Mouse (Mus musculus): Measurements from ENCODE around the gene Tmem53. TPM values are rescaled to one million over a fixed set of nuclear protein-coding genes. Genes with fewer than 3 reads are reported as not detected.
A peak's percentile ranks its signal among the peaks of the same experiment; 100 is the strongest.

Tmem53 gene
- polyA plus RNA-seq, 1 experiment from 2014 or later, result 6.5 TPM

GRCm38 (mm10) chr4:117288277-117288926 lies 36.7 kb downstream of the Tmem53 start:
- Histone ChIP-seq H3K4me1 (replicated peaks) (peaks cover 60% of the 10 kb centered on the region), H3K4me2 (peak overlapping the region; percentile 72), H3K27me3 (no peaks in the 10 kb centered on the region), H3K9ac (peak overlapping the region; percentile 82), H3K27ac (replicated peaks) (peak overlapping the region; percentile 94), H3K9me3 (no peaks in the 10 kb centered on the region), H3K4me3 (peak overlapping the region; percentile 75), H3K36me3 (peaks cover 37% of the 10 kb centered on the region)
- peak; percentile 7; the same call in 1 of the 2 replicates for ATAC-seq (ENCODE audit: low read depth)
- 22% methylated on average over 25 of the region's 25 CpGs for WGBS

GRCm38 (mm10) chr4:117288927-117289801 lies 37.4 kb downstream of the Tmem53 start:
- ATAC-seq (ENCODE audit: low read depth), result peak; percentile 86
- Histone ChIP-seq H3K27me3 (no peaks in the 10 kb centered on the region), H3K9me3 (no peaks in the 10 kb centered on the region), H3K4me2 (peak overlapping the region; percentile 72), H3K36me3 (peaks cover 34% of the 10 kb centered on the region), H3K4me3 (peak overlapping the region; percentile 75), H3K27ac (replicated peaks) (peak overlapping the region; percentile 94), H3K4me1 (replicated peaks) (peaks cover 52% of the 10 kb centered on the region), H3K9ac (peak overlapping the region; percentile 82)
- WGBS, result under 1% methylated on average over 73 of the region's 80 CpGs

- Histone ChIP-seq H3K36me3 (peaks cover 8% of the 10 kb centered on the region), H3K4me2 (no peak overlapping the region), H3K4me1 (replicated peaks) (peaks cover 27% of the 10 kb centered on the region), H3K27me3 (peaks cover 19% of the 10 kb centered on the region), H3K27ac (replicated peaks) (no peak overlapping the region), H3K4me3 (no peak overlapping the region), H3K9me3 (no peaks in the 10 kb centered on the region), H3K9ac (no peak overlapping the region)
- ATAC-seq (ENCODE audit: low read depth), result no peak
- WGBS, result 85% methylated on average over 2 of the region's 2 CpGs
Observed at GRCm38 (mm10) chr4:117291696-117292095, 39.9 kb downstream of the Tmem53 start.

GRCm38 (mm10) chr4:117296849-117297593 lies 45.3 kb downstream of the Tmem53 start:
- no peak overlapping the region for H3K9ac ChIP-seq
- ATAC-seq (ENCODE audit: low read depth), result no peak
- no peak overlapping the region for H3K27ac ChIP-seq (replicated peaks)
- no peak overlapping the region for H3K4me2 ChIP-seq
- H3K4me3 ChIP-seq, result no peak overlapping the region
- WGBS, result 65% methylated on average over 19 of the region's 19 CpGs
- peaks cover 58% of the 10 kb centered on the region for H3K27me3 ChIP-seq
- H3K4me1 ChIP-seq (replicated peaks), result peaks cover 23% of the 10 kb centered on the region
- H3K36me3 ChIP-seq, result no peaks in the 10 kb centered on the region
- no peaks in the 10 kb centered on the region for H3K9me3 ChIP-seq

- Histone ChIP-seq H3K4me2 (no peak overlapping the region), H3K9ac (0 out of 2 replicates have a peak overlapping the region, but pooled peaks have one; percentile 26), H3K27me3 (peaks cover 66% of the 10 kb centered on the region), H3K4me1 (replicated peaks) (peaks cover 31% of the 10 kb centered on the region), H3K36me3 (no peaks in the 10 kb centered on the region), H3K9me3 (no peaks in the 10 kb centered on the region), H3K27ac (replicated peaks) (no peak overlapping the region), H3K4me3 (no peak overlapping the region)
- WGBS, result 59% methylated on average over 9 of the region's 9 CpGs
- ATAC-seq (ENCODE audit: low read depth), result no peak
Observed at GRCm38 (mm10) chr4:117297819-117298218, 46.1 kb downstream of the Tmem53 start.

- WGBS, result 58% methylated on average over 10 of the region's 10 CpGs
Observed at GRCm38 (mm10) chr4:117299921-117300320, 48.2 kb downstream of the Tmem53 start.

GRCm38 (mm10) chr4:117302027-117302806 lies 50.5 kb downstream of the Tmem53 start:
- H3K4me1 ChIP-seq (replicated peaks), result peaks cover 53% of the 10 kb centered on the region
- H3K4me2 ChIP-seq, result no peak overlapping the region
- ATAC-seq (ENCODE audit: low read depth), result peak; percentile 44; the same call in 1 of the 2 replicates
- H3K9me3 ChIP-seq, result no peaks in the 10 kb centered on the region
- peaks cover 86% of the 10 kb centered on the region for H3K27me3 ChIP-seq
- no peaks in the 10 kb centered on the region for H3K36me3 ChIP-seq
- no peak overlapping the region for H3K9ac ChIP-seq
- no peak overlapping the region for H3K4me3 ChIP-seq
- H3K27ac ChIP-seq (replicated peaks), result no peak overlapping the region; the same call in 1 of the 2 replicates
- 19% methylated on average over 14 of the region's 14 CpGs for WGBS

More at GRCm38 (mm10) chr4:117299921-117300320, 48.2 kb downstream of the Tmem53 start:
- no peak overlapping the region for H3K27ac ChIP-seq (replicated peaks)
- H3K27me3 ChIP-seq, result peaks cover 86% of the 10 kb centered on the region
- no peak overlapping the region; the same call in 1 of the 2 replicates for H3K9ac ChIP-seq
- peaks cover 49% of the 10 kb centered on the region for H3K4me1 ChIP-seq (replicated peaks)
- no peak overlapping the region for H3K4me2 ChIP-seq
- ATAC-seq (ENCODE audit: low read depth), result no peak
- no peaks in the 10 kb centered on the region for H3K9me3 ChIP-seq
- no peak overlapping the region for H3K4me3 ChIP-seq
- H3K36me3 ChIP-seq, result no peaks in the 10 kb centered on the region

- Histone ChIP-seq H3K9ac (peak overlapping the region; percentile 63), H3K4me3 (peak overlapping the region; percentile 32), H3K9me3 (no peaks in the 10 kb centered on the region), H3K27me3 (peaks cover 94% of the 10 kb centered on the region), H3K27ac (replicated peaks) (no peak overlapping the region), H3K4me1 (replicated peaks) (peaks cover 56% of the 10 kb centered on the region), H3K4me2 (peak overlapping the region; percentile 63), H3K36me3 (no peaks in the 10 kb centered on the region)
- 8% methylated on average over 30 of the region's 30 CpGs for WGBS
- ATAC-seq (ENCODE audit: low read depth), result no peak
Observed at GRCm38 (mm10) chr4:117303581-117304238, 52.0 kb downstream of the Tmem53 start.

- Histone ChIP-seq H3K4me2 (peak overlapping the region; percentile 63), H3K4me1 (replicated peaks) (peaks cover 55% of the 10 kb centered on the region), H3K9ac (peak overlapping the region; percentile 63), H3K27ac (replicated peaks) (no peak overlapping the region), H3K4me3 (peak overlapping the region; percentile 32), H3K9me3 (no peaks in the 10 kb centered on the region), H3K27me3 (peaks cover 94% of the 10 kb centered on the region), H3K36me3 (no peaks in the 10 kb centered on the region)
- 3% methylated on average over 54 of the region's 54 CpGs for WGBS
- ATAC-seq (ENCODE audit: low read depth), result no peak
Observed at GRCm38 (mm10) chr4:117304239-117305025, 52.7 kb downstream of the Tmem53 start.

GRCm38 (mm10) chr4:117305461-117305860 lies 53.7 kb downstream of the Tmem53 start:
- peaks cover 93% of the 10 kb centered on the region for H3K27me3 ChIP-seq
- H3K27ac ChIP-seq (replicated peaks), result no peak overlapping the region
- H3K4me3 ChIP-seq, result no peak overlapping the region
- ATAC-seq (ENCODE audit: low read depth), result no peak
- no peak overlapping the region for H3K9ac ChIP-seq
- WGBS, result 73% methylated on average over 6 of the region's 7 CpGs
- peaks cover 45% of the 10 kb centered on the region for H3K4me1 ChIP-seq (replicated peaks)
- no peaks in the 10 kb centered on the region for H3K9me3 ChIP-seq
- H3K4me2 ChIP-seq, result no peak overlapping the region
- no peaks in the 10 kb centered on the region for H3K36me3 ChIP-seq
